Mouse (Mus musculus) thymus, adult 2 months (tissue): ENCODE measurements around the gene Usp38. TPM values are rescaled to one million over a fixed set of nuclear protein-coding genes. Genes with fewer than 3 reads are reported as not detected.

Experiments
- DNase-seq: peaks from one replicate; pipeline ENCODE4 v3.0.0; 2021
- H3K27ac ChIP-seq: fragments of 200-500 bp; 2 replicates; pipeline ENCODE4 v1.5.1; 2012; ENCODE audit warnings: low read length, control low read depth; ENCODE audit not compliant: control insufficient read depth, insufficient read depth
- H3K27me3 ChIP-seq: fragments of 200-500 bp; 2 replicates; pipeline ENCODE4 v1.6.1; 2012; ENCODE audit warnings: mild to moderate bottlenecking, low read length, moderate library complexity, mixed read lengths; ENCODE audit not compliant: control insufficient read depth, insufficient read depth
- H3K36me3 ChIP-seq: fragments of 200-500 bp; 2 replicates; pipeline ENCODE4 v1.6.1; 2012; ENCODE audit warnings: mild to moderate bottlenecking, low read length, moderate library complexity; ENCODE audit not compliant: control insufficient read depth, insufficient read depth
- H3K4me1 ChIP-seq: fragments of 200-500 bp; replicated peaks from 2 replicates; pipeline ENCODE4 v1.6.1; 2012; ENCODE audit warnings: low read length; ENCODE audit not compliant: control insufficient read depth, insufficient read depth
- H3K4me3 ChIP-seq: fragments of 200-500 bp; 2 replicates; pipeline ENCODE4 v1.5.1; 2012; ENCODE audit warnings: mild to moderate bottlenecking, low read length, control low read depth, moderate library complexity; ENCODE audit not compliant: control insufficient read depth, insufficient read depth
- CTCF ChIP-seq: fragments of 200-500 bp; IDR thresholded peaks from 2 replicates; pipeline ENCODE4 v1.5.1; 2012; ENCODE audit warnings: mild to moderate bottlenecking, control low read depth, low read length, moderate library complexity, borderline replicate concordance; ENCODE audit not compliant: control insufficient read depth, poor library complexity, insufficient read depth; ENCODE audit errors: extremely low read depth
- POLR2A ChIP-seq: fragments of 200-500 bp; IDR thresholded peaks from 2 replicates; pipeline ENCODE4 v1.6.1; 2012; ENCODE audit warnings: mild to moderate bottlenecking, low read length, control low read depth, moderate library complexity; ENCODE audit not compliant: control insufficient read depth, poor library complexity, insufficient read depth; ENCODE audit errors: extremely low read depth
- WGBS: fragments of 180-500 bp; shearing (Covaris S2); methylation state at CpG from one replicate; pipeline ENCODE4 v1.1.7; 2018; 5-methylcytosine and 5-hydroxymethylcytosine counted together
- polyA plus RNA-seq: library from polyadenylated mRNA; depleted of rRNA; stranded (reverse); fragments of >200 nt; gene quantifications from 2 replicates; pipeline ENCODE4 v1.2.3, GENCODE M21; 2012

The Usp38 gene
- polyA plus RNA-seq, 1 experiment: 23.7 TPM

DNA sequence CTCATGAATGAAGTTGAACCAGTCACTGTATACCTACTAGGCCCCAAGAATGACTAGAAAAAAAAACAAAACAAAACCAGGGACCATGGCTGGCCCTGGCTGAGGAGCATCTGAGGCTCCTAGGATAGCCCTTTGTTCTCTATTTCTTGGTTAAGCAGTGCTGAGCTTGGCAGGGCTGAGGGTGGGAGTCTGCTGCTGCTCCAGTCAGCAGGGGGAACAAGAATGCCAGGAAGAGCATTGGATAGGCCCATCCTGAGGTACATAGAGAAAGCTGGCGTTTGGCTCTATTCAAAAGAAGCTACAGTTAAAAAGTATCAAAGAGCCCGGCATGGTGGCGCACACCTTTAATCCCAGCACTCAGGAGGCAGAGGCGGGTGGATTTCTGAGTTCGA, 52.1 kb downstream of the Usp38 start:
- no peak overlapping the region for H3K4me3 ChIP-seq
- no peak for DNase-seq
- H3K27ac ChIP-seq: no peak overlapping the region
- no peaks in the 10 kb centered on the region for H3K36me3 ChIP-seq
- TF ChIP-seq POLR2A: no peak
- WGBS: 93% methylated on average over 5 of the region's 5 CpGs
- H3K27me3 ChIP-seq: no peaks in the 10 kb centered on the region
- no peaks in the 10 kb centered on the region for H3K4me1 ChIP-seq

DNA sequence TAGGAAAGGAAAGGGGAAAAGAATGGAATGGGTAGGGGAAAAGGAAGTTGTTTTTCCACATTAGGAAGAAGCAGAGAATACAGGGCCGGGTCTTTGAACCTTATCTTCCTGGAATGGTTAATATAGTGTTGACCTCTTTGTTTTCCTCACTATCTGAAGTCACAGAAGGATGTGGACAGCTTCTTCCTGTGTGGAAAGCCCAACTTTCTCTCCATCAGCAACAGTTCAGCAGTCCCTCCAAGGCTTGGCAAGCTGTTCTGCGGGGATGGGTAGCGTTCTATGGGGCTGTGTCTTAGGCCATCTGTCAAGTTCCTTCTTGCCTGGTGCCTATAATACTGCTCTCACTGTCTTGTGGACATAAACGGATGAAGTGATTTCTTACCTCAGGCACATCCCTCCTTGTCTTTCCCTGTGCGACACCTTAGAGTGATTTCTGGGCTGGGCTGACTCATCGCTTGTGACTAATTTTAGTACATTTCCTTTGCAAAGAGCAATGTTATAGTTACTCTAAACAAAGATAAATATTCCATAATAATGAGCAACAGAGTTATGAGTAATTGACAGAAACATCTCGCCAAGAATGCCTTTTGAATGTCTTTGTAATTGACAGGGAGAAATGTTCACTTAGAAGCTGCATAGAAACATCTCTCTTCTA, 52.7 kb downstream of the Usp38 start:
- Histone ChIP-seq H3K36me3 (no peaks in the 10 kb centered on the region), H3K27ac (no peak overlapping the region), H3K4me3 (no peak overlapping the region), H3K4me1 (no peaks in the 10 kb centered on the region), H3K27me3 (no peaks in the 10 kb centered on the region)
- TF ChIP-seq POLR2A: no peak
- no peak for TF ChIP-seq CTCF
- 85% methylated on average over 7 of the region's 7 CpGs for WGBS
- no peak for DNase-seq

DNA sequence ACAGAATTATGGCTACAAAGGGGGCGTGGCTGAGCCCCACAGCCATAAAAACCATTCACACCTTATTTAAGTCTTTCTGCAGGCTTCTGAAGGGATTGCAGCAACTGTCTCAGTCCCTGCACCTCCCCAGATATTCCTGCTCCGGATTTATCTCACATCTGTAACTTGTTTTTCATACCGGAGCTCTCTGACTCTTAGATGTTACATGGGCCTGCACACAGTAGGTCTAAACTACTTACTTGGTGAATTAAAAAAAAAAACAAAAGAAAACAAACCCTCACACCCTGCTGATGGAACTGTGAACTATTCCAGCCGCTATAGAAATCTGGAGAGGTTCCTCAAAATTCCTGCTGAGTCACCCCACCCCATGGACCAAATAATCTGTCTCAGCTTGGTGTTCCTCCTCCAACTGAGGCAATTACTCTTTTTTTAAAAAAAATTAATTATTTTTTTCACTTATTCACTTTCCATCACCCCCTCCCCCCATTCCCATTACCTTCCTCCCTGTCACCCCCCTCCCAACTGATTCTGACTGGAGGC, 53.6 kb downstream of the Usp38 start:
- H3K27me3 ChIP-seq: no peaks in the 10 kb centered on the region
- no peak for DNase-seq
- no peaks in the 10 kb centered on the region for H3K4me1 ChIP-seq
- no peak overlapping the region for H3K27ac ChIP-seq
- H3K4me3 ChIP-seq: no peak overlapping the region
- WGBS: 76% methylated on average over 4 of the region's 4 CpGs
- H3K36me3 ChIP-seq: no peaks in the 10 kb centered on the region
- no peak for TF ChIP-seq POLR2A
- TF ChIP-seq CTCF: no peak

- Histone ChIP-seq H3K4me3 (no peak overlapping the region), H3K36me3 (no peaks in the 10 kb centered on the region), H3K4me1 (no peaks in the 10 kb centered on the region), H3K27me3 (no peaks in the 10 kb centered on the region), H3K27ac (no peak overlapping the region)
- no peak for TF ChIP-seq CTCF
- no peak for TF ChIP-seq POLR2A
- WGBS: 95% methylated on average over 9 of the region's 9 CpGs
- DNase-seq: no peak
These were observed 55.0 kb downstream of the Usp38 start for GRCm38 (mm10) chr8:80959588-80960268.

DNA sequence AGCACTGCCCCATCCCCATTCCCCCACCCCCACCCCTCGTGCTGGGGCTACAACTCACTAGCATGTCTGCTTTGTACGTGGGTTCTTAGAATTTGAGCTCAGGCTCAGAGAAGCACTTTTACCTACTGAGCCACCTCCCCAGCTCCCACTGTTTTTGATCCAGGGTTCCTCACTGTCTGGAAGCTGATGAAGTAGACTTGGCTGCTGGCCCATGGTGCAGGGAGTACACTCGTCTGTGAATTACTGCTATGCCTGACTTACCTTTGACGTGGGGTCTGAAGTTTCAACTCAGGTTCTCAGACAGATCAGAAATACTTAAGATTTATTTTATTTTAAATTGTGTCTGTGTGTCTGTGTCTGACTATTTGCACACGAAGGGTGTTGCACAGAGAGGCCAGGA, 57.0 kb downstream of the Usp38 start:
- no peak overlapping the region for H3K27ac ChIP-seq
- H3K4me3 ChIP-seq: no peak overlapping the region
- no peak for DNase-seq
- H3K27me3 ChIP-seq: no peaks in the 10 kb centered on the region
- no peaks in the 10 kb centered on the region for H3K4me1 ChIP-seq
- WGBS: 92% methylated on average over 5 of the region's 5 CpGs
- TF ChIP-seq POLR2A: no peak
- TF ChIP-seq CTCF: no peak
- no peaks in the 10 kb centered on the region for H3K36me3 ChIP-seq

DNA sequence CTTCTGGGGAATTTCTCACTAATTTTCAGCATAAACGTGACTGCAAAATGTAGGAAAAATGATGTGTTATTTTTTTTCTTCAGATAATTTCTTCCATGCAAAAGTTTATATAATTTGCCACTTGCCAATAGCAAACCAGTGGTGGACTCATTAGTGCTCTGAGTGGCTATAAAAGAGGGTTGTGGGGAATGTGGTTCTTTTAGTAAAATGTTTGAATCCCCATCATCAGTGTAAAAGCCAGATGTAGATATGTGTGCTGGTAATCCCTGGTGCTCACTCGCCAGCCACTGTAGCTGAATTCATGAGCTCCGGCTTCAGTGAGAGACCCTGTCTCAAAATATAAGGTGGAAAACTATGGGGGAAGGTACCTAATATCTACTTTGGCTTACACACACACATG, 61.8 kb downstream of the Usp38 start:
- 94% methylated on average over 3 of the region's 3 CpGs for WGBS
- no peaks in the 10 kb centered on the region for H3K36me3 ChIP-seq
- H3K27me3 ChIP-seq: no peaks in the 10 kb centered on the region
- H3K4me1 ChIP-seq: peaks cover 2% of the 10 kb centered on the region; the same call in 1 of the 2 replicates
- no peak for DNase-seq
- no peak overlapping the region for H3K27ac ChIP-seq
- TF ChIP-seq POLR2A (no peak), CTCF (no peak)
- no peak overlapping the region for H3K4me3 ChIP-seq
